Mouse (Mus musculus): ENCODE measurements around the gene Hipk1.
A peak's percentile ranks its signal among the peaks of the same experiment; 100 is the strongest.

Gene Hipk1

GRCm38 (mm10) chr3:103791230-103792110, at the start of gene Hipk1:
Hipk1 (minus strand) TSS chr3:103791563.
- peak; percentile 32; the same call in 1 of the 2 replicates for TF ChIP-seq GATA4 (IDR thresholded peaks at IDR 0.05; ENCODE audit: insufficient replicate concordance, low read length)

- no peak for TF ChIP-seq GATA4 (IDR thresholded peaks at IDR 0.05; ENCODE audit: insufficient replicate concordance, low read length)
These were observed 48.3 kb upstream of the Hipk1 start for GRCm38 (mm10) chr3:103839711-103840110.

GRCm38 (mm10) chr3:103836453-103836852, 45.1 kb upstream of the Hipk1 start:
- TF ChIP-seq GATA4 (IDR thresholded peaks at IDR 0.05; ENCODE audit: insufficient replicate concordance, low read length), result no peak

- no peak for TF ChIP-seq GATA4 (IDR thresholded peaks at IDR 0.05; ENCODE audit: insufficient replicate concordance, low read length)
These were observed 44.6 kb upstream of the Hipk1 start for GRCm38 (mm10) chr3:103835951-103836310.

- TF ChIP-seq GATA4 (IDR thresholded peaks at IDR 0.05; ENCODE audit: insufficient replicate concordance, low read length), result no peak
These were observed 44.0 kb upstream of the Hipk1 start for GRCm38 (mm10) chr3:103835272-103835950.

GRCm38 (mm10) chr3:103834001-103834400, 42.6 kb upstream of the Hipk1 start:
- no peak for TF ChIP-seq GATA4 (IDR thresholded peaks at IDR 0.05; ENCODE audit: insufficient replicate concordance, low read length)

GRCm38 (mm10) chr3:103832426-103832825, 41.1 kb upstream of the Hipk1 start, which contains the start of gene Bcl2l15:
Bcl2l15 (plus strand) TSS chr3:103832601.
- TF ChIP-seq GATA4 (IDR thresholded peaks at IDR 0.05; ENCODE audit: insufficient replicate concordance, low read length), result no peak

GRCm38 (mm10) chr3:103831146-103831545, 39.8 kb upstream of the Hipk1 start:
- TF ChIP-seq GATA4 (IDR thresholded peaks at IDR 0.05; ENCODE audit: insufficient replicate concordance, low read length), result no peak

GRCm38 (mm10) chr3:103829036-103829435, 37.7 kb upstream of the Hipk1 start:
- no peak for TF ChIP-seq GATA4 (IDR thresholded peaks at IDR 0.05; ENCODE audit: insufficient replicate concordance, low read length)

GRCm38 (mm10) chr3:103827548-103827947, 36.2 kb upstream of the Hipk1 start:
- no peak for TF ChIP-seq GATA4 (IDR thresholded peaks at IDR 0.05; ENCODE audit: insufficient replicate concordance, low read length)

GRCm38 (mm10) chr3:103810967-103811366, 19.6 kb upstream of the Hipk1 start:
- TF ChIP-seq GATA4 (IDR thresholded peaks at IDR 0.05; ENCODE audit: insufficient replicate concordance, low read length), result no peak

- no peak for TF ChIP-seq GATA4 (IDR thresholded peaks at IDR 0.05; ENCODE audit: insufficient replicate concordance, low read length)
These were observed 18.4 kb upstream of the Hipk1 start for GRCm38 (mm10) chr3:103809799-103810150.

- TF ChIP-seq GATA4 (IDR thresholded peaks at IDR 0.05; ENCODE audit: insufficient replicate concordance, low read length), result peak; percentile 46; the same call in 1 of the 2 replicates
These were observed 17.8 kb upstream of the Hipk1 start, which contains the start of the genes Dclre1b, Ap4b1 and Gm43064 for GRCm38 (mm10) chr3:103808891-103809798. Dclre1b (minus strand) TSS chr3:103809444. Ap4b1 (plus strand) TSS chr3:103809520. Gm43064 (plus strand) TSS chr3:103809573.

- no peak for TF ChIP-seq GATA4 (IDR thresholded peaks at IDR 0.05; ENCODE audit: insufficient replicate concordance, low read length)
These were observed 14.3 kb upstream of the Hipk1 start for GRCm38 (mm10) chr3:103805671-103806070.

GRCm38 (mm10) chr3:103802861-103803260, 11.5 kb upstream of the Hipk1 start:
- TF ChIP-seq GATA4 (IDR thresholded peaks at IDR 0.05; ENCODE audit: insufficient replicate concordance, low read length), result no peak
